Mouse (Mus musculus) kidney, embryonic 15.5 days (tissue): ENCODE results near the gene Pcnt. TPM values are rescaled to one million over a fixed set of nuclear protein-coding genes. Genes with fewer than 3 reads are reported as not detected.

Source experiments
- ATAC-seq: fragments of 200-750 bp; cut with Nextera tagmentation; replicated peaks from 2 replicates; pipeline ENCODE4 v1.8.0; 2017; ENCODE audit warnings: moderate TSS enrichment; ENCODE audit not compliant: low FRiP score
- H3K27ac ChIP-seq: fragments of 300-500 bp; sonication (generic); 2 replicates; pipeline ENCODE4 v1.5.1; 2015; ENCODE audit warnings: mild to moderate bottlenecking, inconsistent platforms
- H3K27me3 ChIP-seq: fragments of 300-500 bp; sonication (generic); 2 replicates; pipeline ENCODE4 v1.6.1; 2015; ENCODE audit warnings: inconsistent platforms
- H3K36me3 ChIP-seq: fragments of 300-500 bp; sonication (generic); 2 replicates; pipeline ENCODE4 v1.6.1; 2015; ENCODE audit warnings: inconsistent platforms
- H3K4me1 ChIP-seq: fragments of 300-500 bp; sonication (generic); 2 replicates; pipeline ENCODE4 v1.6.1; 2015; ENCODE audit warnings: inconsistent platforms
- H3K4me2 ChIP-seq: fragments of 300-500 bp; sonication (generic); 2 replicates; pipeline ENCODE4 v1.6.1; 2015; ENCODE audit warnings: moderate library complexity, mild to moderate bottlenecking, inconsistent platforms
- H3K4me3 ChIP-seq: fragments of 300-500 bp; sonication (generic); replicated peaks from 2 replicates; pipeline ENCODE4 v1.5.1; 2015; ENCODE audit warnings: mild to moderate bottlenecking, inconsistent platforms
- H3K9ac ChIP-seq: fragments of 300-500 bp; sonication (generic); 2 replicates; pipeline ENCODE4 v1.6.1; 2015; ENCODE audit warnings: mild to moderate bottlenecking, inconsistent platforms
- H3K9me3 ChIP-seq: fragments of 300-500 bp; sonication (generic); replicated peaks from 2 replicates; pipeline ENCODE4 v1.6.1; 2016; ENCODE audit warnings: inconsistent platforms
- WGBS: fragments of 180-500 bp; shearing (Covaris S2); methylation state at CpG from one replicate; pipeline ENCODE4 v1.1.7; 2015; ENCODE audit warnings: mixed read lengths; 5-methylcytosine and 5-hydroxymethylcytosine counted together
- polyA plus RNA-seq: library from polyadenylated mRNA; unstranded; fragments of >200 nt; fragmentation: Nextera tagmentation; extraction: Ambion mirVana; gene quantifications from 2 replicates; pipeline ENCODE4 v1.2.1, GENCODE M21; 2015

The Pcnt gene
- polyA plus RNA-seq, 1 experiment from 2014 or later = 16.9 TPM

- Histone ChIP-seq H3K27ac (no peak overlapping the region), H3K27me3 (no peaks in the 10 kb centered on the region), H3K36me3 (peaks cover 91% of the 10 kb centered on the region), H3K4me3 (no peak overlapping the region), H3K9ac (no peak overlapping the region), H3K9me3 (no peaks in the 10 kb centered on the region), H3K4me1 (no peaks in the 10 kb centered on the region), H3K4me2 (no peak overlapping the region)
- 93% methylated on average over 18 of the region's 18 CpGs for WGBS
- ATAC-seq = no peak
These were observed 67.6 kb downstream of the Pcnt start for GRCm38 (mm10) chr10:76374981-76375380.

GRCm38 (mm10) chr10:76371736-76372135 lies 70.8 kb downstream of the Pcnt start:
- no peak for ATAC-seq
- peaks cover 90% of the 10 kb centered on the region for H3K36me3 ChIP-seq
- H3K27ac ChIP-seq = no peak overlapping the region
- H3K4me2 ChIP-seq = no peak overlapping the region
- H3K27me3 ChIP-seq = no peaks in the 10 kb centered on the region
- H3K9ac ChIP-seq = no peak overlapping the region
- no peak overlapping the region for H3K4me3 ChIP-seq
- no peaks in the 10 kb centered on the region for H3K9me3 ChIP-seq
- 85% methylated on average over 3 of the region's 3 CpGs for WGBS
- H3K4me1 ChIP-seq = no peaks in the 10 kb centered on the region

DNA sequence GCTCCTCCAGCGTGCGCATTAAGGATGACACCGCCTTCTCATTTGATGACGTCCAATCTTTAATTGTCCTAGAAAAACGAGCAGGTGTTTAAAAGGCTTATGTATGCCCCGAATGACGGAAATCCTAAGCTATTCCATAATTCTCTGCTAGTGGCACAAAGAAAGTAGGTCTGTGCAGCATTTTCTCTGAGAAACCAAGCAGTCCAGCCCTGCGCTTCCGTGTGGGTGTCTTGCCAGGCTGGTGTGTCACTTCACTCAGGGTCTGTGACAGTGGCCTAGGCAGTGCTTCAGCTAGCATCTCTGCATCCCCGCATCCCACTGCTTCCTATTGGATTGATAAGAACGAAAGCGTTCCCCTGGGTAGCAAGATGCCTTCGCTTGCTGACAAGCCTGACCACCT lies 73.8 kb downstream of the Pcnt start:
- no peak overlapping the region for H3K4me2 ChIP-seq
- ATAC-seq = no peak
- H3K36me3 ChIP-seq = peaks cover 93% of the 10 kb centered on the region

DNA sequence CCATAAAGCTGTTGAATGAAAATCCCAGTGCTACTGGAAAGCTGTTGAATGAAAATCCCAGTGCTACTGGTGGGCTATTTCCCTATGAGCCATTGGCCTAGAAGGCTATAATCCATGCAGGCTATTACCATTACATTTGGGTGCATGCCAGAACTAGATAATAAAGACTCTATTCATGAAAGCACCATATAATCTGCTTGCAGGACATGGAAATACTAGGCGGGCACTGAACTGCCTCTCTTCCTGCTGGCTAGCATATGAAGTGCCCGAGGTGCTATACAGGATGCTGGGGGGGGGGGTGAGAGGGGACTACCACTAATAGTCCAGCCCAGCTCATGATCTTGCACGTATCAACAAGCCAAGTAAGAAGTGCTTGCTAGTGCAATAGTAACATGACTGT lies 79.4 kb downstream of the Pcnt start:
- 78% methylated on average over 3 of the region's 3 CpGs for WGBS
- Histone ChIP-seq H3K9me3 (no peaks in the 10 kb centered on the region), H3K27ac (no peak overlapping the region), H3K4me1 (no peaks in the 10 kb centered on the region), H3K27me3 (no peaks in the 10 kb centered on the region), H3K4me2 (no peak overlapping the region), H3K4me3 (no peak overlapping the region), H3K9ac (no peak overlapping the region), H3K36me3 (peaks cover 64% of the 10 kb centered on the region)
- no peak for ATAC-seq

More for the DNA sequence above, 73.8 kb downstream of the Pcnt start:
- 92% methylated on average over 13 of the region's 13 CpGs for WGBS
- H3K9ac ChIP-seq = no peak overlapping the region
- H3K27ac ChIP-seq = no peak overlapping the region
- H3K4me1 ChIP-seq = no peaks in the 10 kb centered on the region
- no peak overlapping the region for H3K4me3 ChIP-seq
- H3K27me3 ChIP-seq = no peaks in the 10 kb centered on the region
- no peaks in the 10 kb centered on the region for H3K9me3 ChIP-seq

GRCm38 (mm10) chr10:76358468-76358867 lies 84.1 kb downstream of the Pcnt start:
- no peak overlapping the region for H3K4me3 ChIP-seq
- H3K4me1 ChIP-seq = no peaks in the 10 kb centered on the region
- no peaks in the 10 kb centered on the region for H3K9me3 ChIP-seq
- WGBS = 88% methylated on average over 5 of the region's 5 CpGs
- H3K27me3 ChIP-seq = no peaks in the 10 kb centered on the region
- H3K4me2 ChIP-seq = no peak overlapping the region
- no peak for ATAC-seq
- no peak overlapping the region for H3K9ac ChIP-seq
- peaks cover 64% of the 10 kb centered on the region for H3K36me3 ChIP-seq
- H3K27ac ChIP-seq = no peak overlapping the region

DNA sequence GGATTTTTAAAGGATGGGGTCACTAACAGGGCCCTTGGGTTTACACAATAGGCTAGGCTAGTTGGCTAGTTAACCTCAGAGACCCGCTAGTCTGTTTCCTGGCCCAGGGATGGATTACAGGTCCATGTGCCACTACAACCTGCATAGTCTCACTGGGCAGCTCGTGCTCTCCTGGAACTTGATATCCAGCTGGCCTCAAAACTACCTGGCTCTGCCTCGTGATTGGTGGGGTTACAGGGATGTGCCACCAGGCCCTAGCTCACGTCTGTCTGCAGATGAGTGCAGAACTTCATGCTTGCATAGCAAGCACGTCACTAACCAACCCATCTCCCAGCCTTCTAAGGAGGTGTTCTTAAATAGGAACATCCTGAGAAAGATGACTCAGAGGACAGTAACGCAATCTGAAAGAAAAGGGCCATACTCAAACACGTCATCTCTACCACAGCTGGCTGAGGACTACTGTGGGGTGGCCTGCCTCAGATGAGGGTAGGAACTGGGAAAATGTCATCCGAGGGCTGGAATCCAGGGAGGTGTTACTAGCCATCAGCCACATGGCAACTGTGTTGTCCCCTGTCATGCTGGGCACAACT lies 85.2 kb downstream of the Pcnt start:
- H3K36me3 ChIP-seq = peaks cover 65% of the 10 kb centered on the region
- no peaks in the 10 kb centered on the region for H3K27me3 ChIP-seq
- no peaks in the 10 kb centered on the region for H3K4me1 ChIP-seq
- 83% methylated on average over 8 of the region's 8 CpGs for WGBS
- H3K4me3 ChIP-seq = no peak overlapping the region
- H3K9me3 ChIP-seq = no peaks in the 10 kb centered on the region
- H3K27ac ChIP-seq = no peak overlapping the region
- no peak for ATAC-seq
- H3K4me2 ChIP-seq = no peak overlapping the region
- H3K9ac ChIP-seq = no peak overlapping the region

DNA sequence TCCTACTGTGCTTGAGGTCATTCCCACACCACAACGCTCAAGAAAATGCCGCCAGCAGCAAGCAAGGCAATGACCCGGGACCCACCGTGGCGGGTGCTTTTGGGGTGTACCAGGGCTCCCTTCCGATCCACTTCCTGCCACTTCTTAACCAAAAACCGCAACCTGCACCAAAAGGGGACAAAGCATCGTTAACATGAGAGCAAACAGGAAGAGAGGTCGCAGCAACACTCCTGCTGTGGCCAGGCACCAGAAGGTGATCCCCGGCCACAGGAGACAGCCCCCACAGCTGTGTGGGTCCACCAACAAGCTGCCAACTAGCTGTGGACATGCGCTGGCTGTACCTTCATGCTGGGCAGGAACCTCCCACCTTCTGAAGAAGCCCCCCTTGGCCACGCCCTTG lies 87.6 kb downstream of the Pcnt start:
- WGBS = 86% methylated on average over 12 of the region's 12 CpGs
- H3K9ac ChIP-seq = no peak overlapping the region
- no peak overlapping the region for H3K4me2 ChIP-seq
- ATAC-seq = no peak
- no peaks in the 10 kb centered on the region for H3K9me3 ChIP-seq
- H3K36me3 ChIP-seq = peaks cover 82% of the 10 kb centered on the region
- no peaks in the 10 kb centered on the region for H3K27me3 ChIP-seq
- H3K4me1 ChIP-seq = no peaks in the 10 kb centered on the region
- H3K4me3 ChIP-seq = no peak overlapping the region
- H3K27ac ChIP-seq = no peak overlapping the region

DNA sequence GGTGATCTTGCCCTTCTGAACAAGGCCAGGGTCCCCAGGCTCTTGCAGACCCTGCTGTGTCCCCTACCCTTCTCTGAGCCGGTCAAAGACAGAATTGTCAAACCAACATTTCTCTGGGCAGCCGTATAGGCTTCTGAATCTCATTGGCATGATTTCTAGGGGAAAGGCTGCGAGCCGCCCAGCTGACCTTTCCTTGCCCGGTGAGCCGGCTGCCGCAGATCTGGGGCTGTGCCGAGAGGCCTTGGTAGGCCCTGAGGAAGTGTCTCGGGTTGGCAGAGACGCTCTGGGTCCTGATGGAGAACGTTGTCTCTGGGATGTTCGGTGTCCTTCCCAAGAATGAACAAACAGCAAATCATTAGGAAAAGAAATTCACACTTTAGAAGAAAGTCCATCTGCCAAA lies 88.6 kb downstream of the Pcnt start:
- Histone ChIP-seq H3K4me3 (no peak overlapping the region), H3K27ac (no peak overlapping the region), H3K27me3 (no peaks in the 10 kb centered on the region), H3K9me3 (no peaks in the 10 kb centered on the region), H3K4me2 (no peak overlapping the region), H3K9ac (no peak overlapping the region), H3K4me1 (no peaks in the 10 kb centered on the region), H3K36me3 (peaks cover 88% of the 10 kb centered on the region)
- WGBS = 97% methylated on average over 12 of the region's 12 CpGs
- ATAC-seq = no peak

GRCm38 (mm10) chr10:76351953-76352352 lies 90.6 kb downstream of the Pcnt start:
- no peak for ATAC-seq
- 82% methylated on average over 7 of the region's 7 CpGs for WGBS
- Histone ChIP-seq H3K4me1 (no peaks in the 10 kb centered on the region), H3K4me3 (no peak overlapping the region), H3K9ac (no peak overlapping the region), H3K9me3 (no peaks in the 10 kb centered on the region), H3K27me3 (no peaks in the 10 kb centered on the region), H3K4me2 (no peak overlapping the region), H3K27ac (peak overlapping the region; percentile 45; the same call in 1 of the 2 replicates), H3K36me3 (peaks cover 79% of the 10 kb centered on the region)

GRCm38 (mm10) chr10:76346589-76346988 lies 96.0 kb downstream of the Pcnt start:
- H3K36me3 ChIP-seq = peaks cover 27% of the 10 kb centered on the region
- peak overlapping the region; percentile 70 for H3K4me3 ChIP-seq
- H3K9ac ChIP-seq = no peak overlapping the region
- H3K27me3 ChIP-seq = no peaks in the 10 kb centered on the region
- H3K9me3 ChIP-seq = no peaks in the 10 kb centered on the region
- ATAC-seq = no peak
- peak overlapping the region; percentile 87 for H3K4me2 ChIP-seq
- peaks cover 24% of the 10 kb centered on the region for H3K4me1 ChIP-seq
- H3K27ac ChIP-seq = peak overlapping the region; percentile 42
- WGBS = 13% methylated on average over 4 of the region's 4 CpGs

- Histone ChIP-seq H3K9me3 (no peaks in the 10 kb centered on the region), H3K9ac (no peak overlapping the region), H3K4me3 (peak overlapping the region; percentile 70), H3K27me3 (no peaks in the 10 kb centered on the region), H3K4me2 (peak overlapping the region; percentile 87), H3K27ac (peak overlapping the region; percentile 42), H3K4me1 (peaks cover 26% of the 10 kb centered on the region), H3K36me3 (peaks cover 22% of the 10 kb centered on the region)
- WGBS = 9% methylated on average over 8 of the region's 8 CpGs
- ATAC-seq = no peak
These were observed 96.5 kb downstream of the Pcnt start for GRCm38 (mm10) chr10:76346043-76346491.

- H3K9ac ChIP-seq = peak overlapping the region; percentile 81
- no peak for ATAC-seq
These were observed 97.1 kb downstream of the Pcnt start for GRCm38 (mm10) chr10:76345540-76345902.

More at GRCm38 (mm10) chr10:76345540-76345902, 97.1 kb downstream of the Pcnt start:
- H3K4me1 ChIP-seq = peaks cover 28% of the 10 kb centered on the region
- peak overlapping the region; percentile 87 for H3K4me2 ChIP-seq
- 4% methylated on average over 12 of the region's 12 CpGs for WGBS
- no peaks in the 10 kb centered on the region for H3K9me3 ChIP-seq
- H3K27ac ChIP-seq = peak overlapping the region; percentile 84
- peak overlapping the region; percentile 70 for H3K4me3 ChIP-seq
- H3K36me3 ChIP-seq = peaks cover 16% of the 10 kb centered on the region
- no peaks in the 10 kb centered on the region for H3K27me3 ChIP-seq
